Comparison of ENCODE assay signal across 9 mouse cellular contexts in genomic region chr4:127324759-127325158, GRCm38 (mm10). TPM values are rescaled to one million over a fixed set of nuclear protein-coding genes. Genes with fewer than 3 reads are reported as not detected.
DNase-seq lines count a peak whose midpoint lies in the region; ATAC-seq and TF ChIP-seq lines count a peak whose summit lies in the region.
"Had no signal": no experiment of that assay in that cellular context is flagged by ENCODE, and none has a peak within 500 bp of the region (broad histone marks: within the 10 kb centered on the region; RNA-seq: fewer than 3 reads in every experiment).

No protein-coding gene starts in this region.

- H3K27me3 ChIP-seq in forebrain, embryonic 15.5 days = peaks cover 19% of the 10 kb centered on the region
- H3K27me3 ChIP-seq in hindbrain, postnatal 0 days (ENCODE audit: insufficient read depth, low read length) = no peaks in the 10 kb centered on the region

- no peaks in the 10 kb centered on the region for H3K36me3 ChIP-seq in forebrain, embryonic 15.5 days
- no peaks in the 10 kb centered on the region for H3K36me3 ChIP-seq in hindbrain, postnatal 0 days (ENCODE audit: insufficient read depth, low read length)

- WGBS in forebrain, embryonic 15.5 days = 4% methylated on average over 6 of the region's 6 CpGs
- WGBS in hindbrain, postnatal 0 days = 10% methylated on average over 6 of the region's 6 CpGs

- H3K4me2 ChIP-seq in forebrain, embryonic 15.5 days (replicated peaks) = no peak overlapping the region
- H3K4me2 ChIP-seq in hindbrain, postnatal 0 days (ENCODE audit: low read depth, low read length) = no peak overlapping the region

- H3K27ac ChIP-seq in forebrain, embryonic 15.5 days (replicated peaks) = no peak overlapping the region
- no peak overlapping the region for H3K27ac ChIP-seq in hindbrain, postnatal 0 days

- H3K9ac ChIP-seq in forebrain, embryonic 15.5 days (replicated peaks) = no peak overlapping the region
- no peak overlapping the region for H3K9ac ChIP-seq in hindbrain, postnatal 0 days (replicated peaks; ENCODE audit: low read length)

- peak; percentile 98 for TF ChIP-seq CTCF in hindbrain, postnatal 0 days (IDR thresholded peaks at IDR 0.05; ENCODE audit: low read depth)

- no peak overlapping the region for H3K4me3 ChIP-seq in forebrain, embryonic 15.5 days
- no peak overlapping the region for H3K4me3 ChIP-seq in hindbrain, postnatal 0 days (ENCODE audit: low read length)
- H3K4me3 ChIP-seq: myocyte had no signal

- ATAC-seq in forebrain, embryonic 15.5 days (replicated peaks) = peak; percentile 73
- ATAC-seq in hindbrain, postnatal 0 days = peak; percentile 85
- ATAC-seq in activated CD4-positive, CD25-positive, alpha-beta regulatory T cell, adult 4 months = no peak

- DNase-seq in Muller cell, postnatal 12 days (ENCODE audit: inconsistent ontology term) = peak; percentile 61
- DNase-seq in c-Kit-positive CD71-positive TER-119-negative erythroid progenitor cells, embryonic 14.5 days (ENCODE audit: low read depth) = peak; percentile 51
- peak; percentile 96 for DNase-seq in hindbrain, postnatal 0 days (ENCODE audit: low spot score)
- peak; percentile 80 to 86 for DNase-seq in left cerebral cortex, adult 18-20 months (ENCODE audit: low spot score in 2 of 2)
- DNase-seq in lung, postnatal 4 days = peak; percentile 65 to 82
- peak; percentile 76 to 90 for DNase-seq in right cerebral cortex, postnatal 10 days (ENCODE audit: low spot score in 2 of 2)

- H3K4me1 ChIP-seq in forebrain, embryonic 15.5 days = peaks cover 3% of the 10 kb centered on the region
- no peaks in the 10 kb centered on the region for H3K4me1 ChIP-seq in hindbrain, postnatal 0 days (ENCODE audit: insufficient read depth, low read length)

- H3K9me3 ChIP-seq in forebrain, embryonic 15.5 days = no peaks in the 10 kb centered on the region
- H3K9me3 ChIP-seq in hindbrain, postnatal 0 days (ENCODE audit: low read length) = no peaks in the 10 kb centered on the region

RNA-seq across cellular contexts. Expression of gene Gjb3, which starts 5.9 kb away (rescaled TPM):
- polyA plus RNA-seq in forebrain, embryonic 15.5 days (2015; fragmentation: Nextera tagmentation; extraction: Ambion mirVana) = not detected in 2 replicates
- 0.21 and 0.83 TPM in 2 replicates for total RNA-seq in hindbrain, postnatal 0 days (2014; rRNA removed)
- polyA plus RNA-seq in hindbrain, postnatal 0 days (2015; fragmentation: Nextera tagmentation; extraction: Ambion mirVana) = 0.44 and 0.59 TPM in 2 replicates
- under 1 TPM; 0.35 to 0.37 TPM for total RNA-seq in left cerebral cortex, adult 18-20 months (2021)
- polyA plus RNA-seq in activated CD4-positive, CD25-positive, alpha-beta regulatory T cell, adult 4 months (2017; shearing (Covaris generic)) = not detected

RNA-seq across cellular contexts. Expression of gene Gja4, which starts 10.9 kb away (rescaled TPM):
- 13.3 and 14.6 TPM in 2 replicates for polyA plus RNA-seq in forebrain, embryonic 15.5 days (2015; fragmentation: Nextera tagmentation; extraction: Ambion mirVana)
- total RNA-seq in hindbrain, postnatal 0 days (2014; rRNA removed) = 20.8 and 30.8 TPM in 2 replicates
- 19.4 and 20.5 TPM in 2 replicates for polyA plus RNA-seq in hindbrain, postnatal 0 days (2015; fragmentation: Nextera tagmentation; extraction: Ambion mirVana)
- total RNA-seq in left cerebral cortex, adult 18-20 months (2021) = 1 to 10 TPM; 2.2 to 3.2 TPM
- polyA plus RNA-seq in activated CD4-positive, CD25-positive, alpha-beta regulatory T cell, adult 4 months (2017; shearing (Covaris generic)) = not detected

RNA-seq across cellular contexts. Expression of gene Gjb4, which starts 29.1 kb away (rescaled TPM):
- polyA plus RNA-seq in forebrain, embryonic 15.5 days (2015; fragmentation: Nextera tagmentation; extraction: Ambion mirVana) = 0.17 TPM in 1 of 2 replicates, not detected in the other
- total RNA-seq in hindbrain, postnatal 0 days (2014; rRNA removed) = not detected in 2 replicates
- polyA plus RNA-seq in hindbrain, postnatal 0 days (2015; fragmentation: Nextera tagmentation; extraction: Ambion mirVana) = not detected in 2 replicates
- not detected for total RNA-seq in left cerebral cortex, adult 18-20 months (2021)
- not detected for polyA plus RNA-seq in activated CD4-positive, CD25-positive, alpha-beta regulatory T cell, adult 4 months (2017; shearing (Covaris generic))

RNA-seq across cellular contexts. Expression of gene Gjb5, which starts 33.2 kb away (rescaled TPM):
- polyA plus RNA-seq in forebrain, embryonic 15.5 days (2015; fragmentation: Nextera tagmentation; extraction: Ambion mirVana) = 0.14 TPM in 1 of 2 replicates, not detected in the other
- total RNA-seq in hindbrain, postnatal 0 days (2014; rRNA removed) = 0.40 and 0.73 TPM in 2 replicates
- polyA plus RNA-seq in hindbrain, postnatal 0 days (2015; fragmentation: Nextera tagmentation; extraction: Ambion mirVana) = 0.51 and 0.57 TPM in 2 replicates
- total RNA-seq in left cerebral cortex, adult 18-20 months (2021) = not detected
- polyA plus RNA-seq in activated CD4-positive, CD25-positive, alpha-beta regulatory T cell, adult 4 months (2017; shearing (Covaris generic)) = not detected

Comparison
In these comparisons a context has a peak if more than half of its experiments do, and no peak if none do; other contexts are left out.
1. RNA of gene Gja4, which starts 10.9 kb away (polyA plus RNA-seq): 19.4 to 20.5 TPM in hindbrain, postnatal 0 days and 13.3 to 14.6 TPM in forebrain, embryonic 15.5 days; not detected in activated CD4-positive, CD25-positive, alpha-beta regulatory T cell, adult 4 months; every median in the first group is over 10 times any median in the second.
2. Peak in every context shown above with its lines, with median percentiles within 50 percentile points of each other: DNase-seq.